Mouse (Mus musculus) embryonic facial prominence, embryonic 15.5 days (tissue): ENCODE measurements at regions not wholly inside any gene's neighbourhood (a gene's known extent, or its start where the extent isn't known, plus 50 kb on each side); places are given as distances from the start of the nearest gene placed in this dataset.
"Not testable (repeated sequence)": the region's sequence is repeated elsewhere in the genome, so short reads cannot be mapped to it uniquely, and the experiment has no call there.

Experiments
- ATAC-seq: fragments of 200-750 bp; cut with Nextera tagmentation; 2 replicates; pipeline ENCODE4 v1.8.0; 2017; ENCODE audit warnings: low read depth, moderate TSS enrichment; ENCODE audit not compliant: insufficient number of reproducible peaks, low FRiP score, low TSS enrichment
- H3K27ac ChIP-seq: fragments of 300-500 bp; sonication (generic); replicated peaks from 2 replicates; pipeline ENCODE4 v1.5.1; 2015; ENCODE audit warnings: mild to moderate bottlenecking, inconsistent platforms
- H3K27me3 ChIP-seq: fragments of 300-500 bp; sonication (generic); 2 replicates; pipeline ENCODE4 v1.6.1; 2015; ENCODE audit warnings: inconsistent platforms
- H3K36me3 ChIP-seq: fragments of 300-500 bp; sonication (generic); 2 replicates; pipeline ENCODE4 v1.6.1; 2015; ENCODE audit warnings: mild to moderate bottlenecking, inconsistent platforms
- H3K4me1 ChIP-seq: fragments of 300-500 bp; sonication (generic); 2 replicates; pipeline ENCODE4 v1.6.1; 2015; ENCODE audit warnings: inconsistent platforms
- H3K4me2 ChIP-seq: fragments of 300-500 bp; sonication (generic); replicated peaks from 2 replicates; pipeline ENCODE4 v1.6.1; 2015; ENCODE audit warnings: mild to moderate bottlenecking, inconsistent platforms
- H3K4me3 ChIP-seq: fragments of 300-500 bp; sonication (generic); replicated peaks from 2 replicates; pipeline ENCODE4 v1.5.1; 2015; ENCODE audit warnings: mild to moderate bottlenecking, inconsistent platforms
- H3K9ac ChIP-seq: fragments of 300-500 bp; sonication (generic); 2 replicates; pipeline ENCODE4 v1.6.1; 2015; ENCODE audit warnings: inconsistent platforms
- H3K9me3 ChIP-seq: fragments of 300-500 bp; sonication (generic); replicated peaks from 2 replicates; pipeline ENCODE4 v1.6.1; 2016; ENCODE audit warnings: inconsistent platforms
- WGBS: fragments of 180-500 bp; shearing (Covaris S2); methylation state at CpG from one replicate; pipeline ENCODE4 v1.1.7; 2015; 5-methylcytosine and 5-hydroxymethylcytosine counted together

DNA sequence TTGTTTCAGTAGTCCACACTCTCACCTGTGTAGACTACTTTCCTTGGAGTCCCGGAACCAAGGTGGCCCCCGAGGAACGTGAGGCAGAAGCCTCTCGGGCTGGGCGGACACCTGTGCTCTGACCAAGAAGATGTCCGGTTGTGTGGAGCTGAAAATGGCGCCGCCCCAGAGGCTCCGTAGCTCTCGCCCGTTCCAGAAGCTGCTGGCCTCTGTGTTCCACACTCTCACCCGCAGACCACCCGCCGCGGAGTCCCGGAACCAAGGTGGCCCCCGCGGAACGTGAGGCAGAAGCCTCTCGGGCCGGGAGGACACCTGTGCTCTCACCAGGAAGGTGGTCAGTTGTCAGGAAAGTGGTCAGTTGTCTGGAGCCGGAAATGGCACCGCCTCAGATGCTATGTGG is 213.3 kb downstream of the Basp1 start:
- not testable (repeated sequence) for H3K27ac ChIP-seq, ATAC-seq, H3K4me2 ChIP-seq, H3K36me3 ChIP-seq, H3K27me3 ChIP-seq, H3K4me1 ChIP-seq, H3K9me3 ChIP-seq, H3K4me3 ChIP-seq, H3K9ac ChIP-seq
- WGBS, result 94% methylated on average over 23 of the region's 23 CpGs

DNA sequence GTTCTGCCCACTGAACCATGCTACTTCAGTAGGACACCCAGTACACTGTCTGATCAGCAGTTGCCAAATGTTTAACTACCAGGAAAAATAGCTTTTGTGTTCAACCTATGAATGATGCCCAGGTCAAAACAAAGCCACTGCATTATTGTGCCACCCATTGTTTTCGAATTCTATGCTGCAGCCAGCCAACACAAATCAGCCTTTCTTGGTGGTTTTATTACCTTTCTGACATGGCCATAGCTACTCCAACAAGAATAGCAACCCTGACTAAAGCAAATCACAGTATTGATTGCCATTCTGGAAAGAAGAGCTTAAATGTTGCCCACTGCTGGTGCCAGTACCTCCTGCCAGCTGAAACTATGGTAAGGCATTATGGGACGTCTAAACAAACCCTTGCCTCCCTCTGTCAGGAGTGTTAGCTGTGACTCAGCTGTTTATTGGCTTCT is 225.7 kb downstream of the Basp1 start:
- ATAC-seq, result no peak
- 74% methylated on average over 2 of the region's 2 CpGs for WGBS
- H3K9me3 ChIP-seq, result no peaks in the 10 kb centered on the region

DNA sequence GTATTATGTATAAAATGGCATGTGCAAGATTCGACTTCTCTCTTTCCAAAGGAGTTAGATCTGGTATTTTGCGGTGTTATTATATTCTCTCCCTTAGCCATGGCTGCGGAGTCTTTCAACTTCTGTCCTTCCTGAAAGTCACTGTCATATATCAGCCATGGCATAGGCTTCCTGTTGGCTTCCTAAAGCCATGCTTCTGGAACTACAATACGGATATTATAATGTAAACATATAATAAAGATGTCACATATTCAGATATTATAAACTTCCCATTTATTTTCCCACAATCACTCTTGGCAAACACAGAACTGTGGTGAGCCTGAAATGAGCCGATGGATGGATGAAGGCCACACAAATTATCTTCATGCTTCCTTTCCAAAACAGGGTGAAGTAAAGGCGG is 240.8 kb downstream of the Basp1 start:
- Histone ChIP-seq H3K36me3 (no peaks in the 10 kb centered on the region), H3K27me3 (no peaks in the 10 kb centered on the region), H3K9ac (no peak overlapping the region), H3K9me3 (no peaks in the 10 kb centered on the region), H3K4me2 (no peak overlapping the region), H3K4me1 (no peaks in the 10 kb centered on the region), H3K4me3 (no peak overlapping the region), H3K27ac (no peak overlapping the region)
- ATAC-seq, result no peak
- WGBS, result 89% methylated on average over 6 of the region's 6 CpGs

More for the DNA sequence above, 225.7 kb downstream of the Basp1 start:
- Histone ChIP-seq H3K36me3 (no peaks in the 10 kb centered on the region), H3K4me1 (no peaks in the 10 kb centered on the region), H3K27ac (no peak overlapping the region), H3K27me3 (no peaks in the 10 kb centered on the region), H3K9ac (no peak overlapping the region), H3K4me2 (no peak overlapping the region), H3K4me3 (no peak overlapping the region)

GRCm38 (mm10) chr15:25146371-25146770 is 267.2 kb downstream of the Basp1 start:
- H3K27me3 ChIP-seq, result no peaks in the 10 kb centered on the region
- H3K4me3 ChIP-seq, result no peak overlapping the region
- no peaks in the 10 kb centered on the region for H3K9me3 ChIP-seq
- H3K9ac ChIP-seq, result no peak overlapping the region
- no peak overlapping the region for H3K4me2 ChIP-seq
- no peak for ATAC-seq
- WGBS, result 79% methylated on average over 1 of the region's 1 CpGs
- H3K27ac ChIP-seq, result no peak overlapping the region
- no peaks in the 10 kb centered on the region for H3K4me1 ChIP-seq
- no peaks in the 10 kb centered on the region for H3K36me3 ChIP-seq

- no peak overlapping the region for H3K27ac ChIP-seq
- H3K4me2 ChIP-seq, result no peak overlapping the region
- no peak for ATAC-seq
- no peak overlapping the region for H3K9ac ChIP-seq
- H3K27me3 ChIP-seq, result no peaks in the 10 kb centered on the region
- no peak overlapping the region for H3K4me3 ChIP-seq
- 74% methylated on average over 1 of the region's 1 CpGs for WGBS
- no peaks in the 10 kb centered on the region for H3K4me1 ChIP-seq
- no peaks in the 10 kb centered on the region for H3K9me3 ChIP-seq
- H3K36me3 ChIP-seq, result no peaks in the 10 kb centered on the region
Observed at GRCm38 (mm10) chr15:25144228-25144627, 269.3 kb downstream of the Basp1 start.

GRCm38 (mm10) chr15:25140389-25141181 is 273.0 kb downstream of the Basp1 start:
- Histone ChIP-seq H3K4me1 (no peaks in the 10 kb centered on the region), H3K27me3 (no peaks in the 10 kb centered on the region), H3K27ac (no peak overlapping the region), H3K36me3 (no peaks in the 10 kb centered on the region), H3K4me3 (no peak overlapping the region), H3K9ac (no peak overlapping the region), H3K9me3 (no peaks in the 10 kb centered on the region), H3K4me2 (no peak overlapping the region)
- WGBS, result 52% methylated on average over 9 of the region's 9 CpGs
- ATAC-seq, result no peak

- no peaks in the 10 kb centered on the region for H3K9me3 ChIP-seq
- H3K4me1 ChIP-seq, result no peaks in the 10 kb centered on the region
- H3K27me3 ChIP-seq, result no peaks in the 10 kb centered on the region
- no peak for ATAC-seq
- H3K27ac ChIP-seq, result no peak overlapping the region
- no peak overlapping the region for H3K4me2 ChIP-seq
- H3K9ac ChIP-seq, result no peak overlapping the region
- WGBS, result 39% methylated on average over 3 of the region's 3 CpGs
- H3K36me3 ChIP-seq, result no peaks in the 10 kb centered on the region
- H3K4me3 ChIP-seq, result no peak overlapping the region
Observed at GRCm38 (mm10) chr15:25137091-25137490, 276.5 kb downstream of the Basp1 start.

GRCm38 (mm10) chr15:25135471-25136262 is 277.9 kb downstream of the Basp1 start:
- Histone ChIP-seq H3K27ac (no peak overlapping the region), H3K4me2 (no peak overlapping the region), H3K36me3 (no peaks in the 10 kb centered on the region), H3K9me3 (no peaks in the 10 kb centered on the region), H3K27me3 (no peaks in the 10 kb centered on the region), H3K4me3 (no peak overlapping the region), H3K9ac (no peak overlapping the region), H3K4me1 (no peaks in the 10 kb centered on the region)
- no peak for ATAC-seq
- WGBS, result 78% methylated on average over 19 of the region's 19 CpGs

DNA sequence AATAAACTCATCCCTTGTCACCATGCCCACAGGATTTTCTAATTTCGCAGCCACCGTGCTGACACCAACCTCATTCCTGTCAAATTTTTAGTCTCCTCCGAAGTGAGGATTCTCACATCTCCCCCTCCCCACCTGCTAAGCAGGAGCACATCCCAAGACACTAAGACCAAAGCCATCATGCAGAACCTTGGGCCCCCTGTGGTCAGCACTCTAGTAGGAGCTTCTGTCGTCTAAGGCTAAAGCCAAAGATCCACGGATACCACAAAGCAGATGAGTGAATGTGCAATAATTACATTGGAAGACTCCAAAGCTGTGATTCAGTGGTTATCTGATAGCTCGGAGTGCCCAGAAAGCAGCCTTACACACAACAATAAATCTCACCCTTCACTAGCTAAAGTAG is 283.5 kb downstream of the Basp1 start:
- no peak for ATAC-seq
- H3K27ac ChIP-seq, result no peak overlapping the region
- no peaks in the 10 kb centered on the region for H3K36me3 ChIP-seq
- no peak overlapping the region for H3K9ac ChIP-seq
- H3K27me3 ChIP-seq, result no peaks in the 10 kb centered on the region
- 77% methylated on average over 6 of the region's 6 CpGs for WGBS
- H3K4me3 ChIP-seq, result no peak overlapping the region
- H3K9me3 ChIP-seq, result no peaks in the 10 kb centered on the region
- H3K4me1 ChIP-seq, result no peaks in the 10 kb centered on the region
- H3K4me2 ChIP-seq, result no peak overlapping the region

DNA sequence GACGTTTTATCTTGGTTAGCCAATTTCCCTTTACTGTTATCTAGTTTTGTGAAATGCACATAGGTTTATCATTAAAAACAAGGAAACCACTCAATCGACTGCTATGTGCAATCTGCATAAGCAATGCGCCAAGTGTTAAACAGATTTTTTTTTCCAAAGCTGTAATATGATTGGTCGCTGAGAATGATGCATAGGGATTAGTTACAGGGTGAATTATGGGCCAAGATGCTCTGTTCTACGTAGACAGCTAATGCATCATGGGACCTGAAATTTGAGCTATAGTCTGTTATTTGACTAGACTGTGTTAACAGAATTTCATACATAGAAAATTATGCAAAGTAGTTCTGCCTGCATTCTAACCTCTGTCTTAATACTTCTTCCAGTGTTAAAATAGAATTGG is 284.0 kb downstream of the Basp1 start:
- no peaks in the 10 kb centered on the region for H3K27me3 ChIP-seq
- no peak for ATAC-seq
- H3K4me2 ChIP-seq, result no peak overlapping the region
- no peaks in the 10 kb centered on the region for H3K36me3 ChIP-seq
- H3K9me3 ChIP-seq, result no peaks in the 10 kb centered on the region
- H3K9ac ChIP-seq, result no peak overlapping the region
- 74% methylated on average over 5 of the region's 5 CpGs for WGBS
- H3K27ac ChIP-seq, result no peak overlapping the region
- no peak overlapping the region for H3K4me3 ChIP-seq
- H3K4me1 ChIP-seq, result no peaks in the 10 kb centered on the region

GRCm38 (mm10) chr15:25120441-25120840 is 293.1 kb downstream of the Basp1 start:
- Histone ChIP-seq H3K4me2 (no peak overlapping the region), H3K27ac (no peak overlapping the region), H3K27me3 (no peaks in the 10 kb centered on the region), H3K9ac (no peak overlapping the region), H3K4me3 (no peak overlapping the region), H3K36me3 (no peaks in the 10 kb centered on the region), H3K9me3 (no peaks in the 10 kb centered on the region), H3K4me1 (no peaks in the 10 kb centered on the region)
- no peak for ATAC-seq
- 21% methylated on average over 4 of the region's 4 CpGs for WGBS
